Mouse (Mus musculus): ENCODE measurements around the gene Bcl2l12. TPM values are rescaled to one million over a fixed set of nuclear protein-coding genes. Genes with fewer than 3 reads are reported as not detected.

The Bcl2l12 gene
- total and polyA plus RNA-seq, 2 experiments from 2014 or later: 22.0 to 25.5 TPM

DNA sequence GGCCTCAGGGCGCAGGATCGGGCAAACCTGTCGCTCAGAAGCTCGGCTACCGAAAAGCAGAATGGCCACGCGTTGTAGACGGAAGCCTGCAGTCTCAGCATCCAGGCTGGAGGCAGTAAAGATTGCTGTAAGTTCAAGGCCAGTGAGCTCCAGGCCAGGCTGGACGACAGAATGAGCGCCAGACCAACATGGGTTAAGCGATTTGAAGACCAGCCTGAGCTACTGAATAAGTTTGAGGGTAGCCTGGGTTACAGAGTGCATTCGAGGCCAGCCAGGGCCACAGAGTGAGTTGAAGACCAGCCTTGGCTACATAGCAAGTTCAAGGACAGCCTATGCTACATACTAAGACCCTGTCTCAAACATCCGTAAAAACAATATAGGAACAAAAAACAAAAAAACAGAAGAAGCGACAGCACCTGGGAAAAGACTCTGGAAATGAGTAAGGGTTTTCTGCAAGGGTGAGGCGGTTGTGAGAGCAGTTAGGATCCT, 528 bp downstream of the Bcl2l12 start:
- peaks cover 49% of the 10 kb centered on the region for H3K36me3 ChIP-seq (replicated peaks; ENCODE audit: control insufficient read depth, insufficient read depth, low read length)
- no peak for ATAC-seq (ENCODE audit: insufficient read depth, low read depth)
- TF ChIP-seq EP300 (IDR thresholded peaks at IDR 0.05; ENCODE audit: low read depth) (no peak), CTCF (IDR thresholded peaks at IDR 0.05; ENCODE audit: low read depth) (no peak)

GRCm38 (mm10) chr7:44997231-44997939, 1.1 kb downstream of the Bcl2l12 start, which contains the start of gene Irf3:
Gene Irf3 (plus strand): TSS chr7:44997648.
- ATAC-seq (ENCODE audit: insufficient read depth, low read depth): peak; percentile 93
- Histone ChIP-seq H3K4me1 (ENCODE audit: control insufficient read depth, insufficient read depth) (peaks cover 17% of the 10 kb centered on the region), H3K9me3 (replicated peaks; ENCODE audit: control insufficient read depth, low read length) (no peaks in the 10 kb centered on the region), H3K4me2 (ENCODE audit: low read depth, low read length) (peak within 1 kb of the TSS; percentile 82), H3K27me3 (ENCODE audit: control insufficient read depth, insufficient read depth, low read length) (no peaks in the 10 kb centered on the region), H3K36me3 (replicated peaks; ENCODE audit: control insufficient read depth, insufficient read depth, low read length) (peaks cover 49% of the 10 kb centered on the region), H3K9ac (replicated peaks; ENCODE audit: low read depth, low read length) (peak within 1 kb of the TSS; percentile 78), H3K4me3 (ENCODE audit: low read depth, low read length) (peak within 1 kb of the TSS; percentile 75), H3K27ac (ENCODE audit: low read depth) (peak within 1 kb of the TSS; percentile 83)
- TF ChIP-seq CTCF (IDR thresholded peaks at IDR 0.05; ENCODE audit: low read depth) (no peak), EP300 (IDR thresholded peaks at IDR 0.05; ENCODE audit: low read depth) (no peak)
- under 1% methylated on average over 43 of the region's 43 CpGs for WGBS
- DNase-seq (ENCODE audit: low spot score): peak; percentile 97

More for the DNA sequence above, 528 bp downstream of the Bcl2l12 start:
- Histone ChIP-seq H3K27ac (ENCODE audit: low read depth) (peak overlapping the region; percentile 83), H3K9ac (replicated peaks; ENCODE audit: low read depth, low read length) (peak overlapping the region; percentile 78), H3K9me3 (replicated peaks; ENCODE audit: control insufficient read depth, low read length) (no peaks in the 10 kb centered on the region), H3K4me3 (ENCODE audit: low read depth, low read length) (peak overlapping the region; percentile 75), H3K27me3 (ENCODE audit: control insufficient read depth, insufficient read depth, low read length) (no peaks in the 10 kb centered on the region), H3K4me2 (ENCODE audit: low read depth, low read length) (peak overlapping the region; percentile 73), H3K4me1 (ENCODE audit: control insufficient read depth, insufficient read depth) (peaks cover 17% of the 10 kb centered on the region)
- DNase-seq (ENCODE audit: low spot score): no peak
- 2% methylated on average over 15 of the region's 15 CpGs for WGBS

GRCm38 (mm10) chr7:44996672-44997071, 1.8 kb downstream of the Bcl2l12 start:
- H3K4me2 ChIP-seq (ENCODE audit: low read depth, low read length): peak overlapping the region; percentile 82
- no peak for ATAC-seq (ENCODE audit: insufficient read depth, low read depth)
- H3K36me3 ChIP-seq (replicated peaks; ENCODE audit: control insufficient read depth, insufficient read depth, low read length): peaks cover 49% of the 10 kb centered on the region
- TF ChIP-seq EP300 (IDR thresholded peaks at IDR 0.05; ENCODE audit: low read depth) (no peak), CTCF (IDR thresholded peaks at IDR 0.05; ENCODE audit: low read depth) (no peak)
- no peaks in the 10 kb centered on the region for H3K27me3 ChIP-seq (ENCODE audit: control insufficient read depth, insufficient read depth, low read length)
- peak overlapping the region; percentile 75 for H3K4me3 ChIP-seq (ENCODE audit: low read depth, low read length)
- H3K4me1 ChIP-seq (ENCODE audit: control insufficient read depth, insufficient read depth): peaks cover 17% of the 10 kb centered on the region
- peak overlapping the region; percentile 78 for H3K9ac ChIP-seq (replicated peaks; ENCODE audit: low read depth, low read length)
- DNase-seq (ENCODE audit: low spot score): no peak
- WGBS: 15% methylated on average over 10 of the region's 10 CpGs
- no peaks in the 10 kb centered on the region for H3K9me3 ChIP-seq (replicated peaks; ENCODE audit: control insufficient read depth, low read length)
- H3K27ac ChIP-seq (ENCODE audit: low read depth): peak overlapping the region; percentile 83; the same call in 1 of the 2 replicates

- H3K27me3 ChIP-seq (ENCODE audit: control insufficient read depth, insufficient read depth, low read length): no peaks in the 10 kb centered on the region
- H3K4me2 ChIP-seq (ENCODE audit: low read depth, low read length): peak overlapping the region; percentile 88
- H3K4me1 ChIP-seq (ENCODE audit: control insufficient read depth, insufficient read depth): peaks cover 18% of the 10 kb centered on the region; the same call in 1 of the 2 replicates
- ATAC-seq (ENCODE audit: insufficient read depth, low read depth) (peak; percentile 15), DNase-seq (ENCODE audit: low spot score) (peak; percentile 71)
- peak overlapping the region; percentile 71 for H3K9ac ChIP-seq (replicated peaks; ENCODE audit: low read depth, low read length)
- H3K36me3 ChIP-seq (replicated peaks; ENCODE audit: control insufficient read depth, insufficient read depth, low read length): peaks cover 20% of the 10 kb centered on the region
- no peak for TF ChIP-seq EP300 (IDR thresholded peaks at IDR 0.05; ENCODE audit: low read depth)
- peak overlapping the region; percentile 91 for H3K27ac ChIP-seq (ENCODE audit: low read depth)
- peak overlapping the region; percentile 61 for H3K4me3 ChIP-seq (ENCODE audit: low read depth, low read length)
- under 1% methylated on average over 29 of the region's 29 CpGs for WGBS
- H3K9me3 ChIP-seq (replicated peaks; ENCODE audit: control insufficient read depth, low read length): no peaks in the 10 kb centered on the region
Measured at GRCm38 (mm10) chr7:44986879-44987718, 11.4 kb downstream of the Bcl2l12 start.

DNA sequence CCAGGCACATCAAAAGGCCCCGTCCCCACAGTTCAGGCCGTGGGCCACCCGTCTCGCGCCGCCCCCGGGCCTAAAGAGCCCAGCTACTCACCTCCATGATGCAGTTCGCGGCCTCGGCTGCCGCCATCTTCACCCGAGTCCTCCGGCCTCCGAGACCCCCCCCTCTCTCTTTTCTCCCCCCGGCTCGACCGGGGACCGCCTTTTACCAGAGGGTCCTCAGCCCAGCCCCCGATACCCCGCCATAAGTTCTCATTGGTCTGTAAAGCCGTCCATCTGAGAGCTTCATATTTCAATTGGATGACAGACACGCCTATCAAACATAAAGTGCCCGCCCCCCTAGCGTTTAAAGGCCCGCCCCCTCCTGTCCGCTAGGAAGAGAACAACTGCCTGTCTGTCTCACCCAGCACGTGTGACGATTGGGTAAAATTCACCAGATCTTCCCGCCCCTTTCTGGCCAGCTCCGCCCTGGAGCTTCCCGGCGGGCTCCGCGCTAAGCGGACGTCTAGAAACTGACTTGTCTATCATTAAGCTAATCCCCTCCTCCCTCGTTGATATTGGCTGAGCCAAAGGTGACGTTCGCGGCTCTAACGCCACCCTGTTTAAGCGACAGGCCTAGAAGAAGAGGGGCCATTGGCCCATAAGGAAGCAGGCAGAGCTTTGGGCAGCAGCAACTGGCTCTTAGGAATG, 12.2 kb downstream of the Bcl2l12 start, which contains the start of gene Prmt1:
TSS of gene Prmt1 (minus strand) at position 377 of the 687 bp plus-strand sequence.
- Histone ChIP-seq H3K36me3 (replicated peaks; ENCODE audit: control insufficient read depth, insufficient read depth, low read length) (peaks cover 20% of the 10 kb centered on the region), H3K9ac (replicated peaks; ENCODE audit: low read depth, low read length) (peak within 1 kb of the TSS; percentile 91), H3K9me3 (replicated peaks; ENCODE audit: control insufficient read depth, low read length) (no peaks in the 10 kb centered on the region), H3K4me3 (ENCODE audit: low read depth, low read length) (peak within 1 kb of the TSS; percentile 89), H3K4me1 (ENCODE audit: control insufficient read depth, insufficient read depth) (peaks cover 18% of the 10 kb centered on the region; the same call in 1 of the 2 replicates), H3K27me3 (ENCODE audit: control insufficient read depth, insufficient read depth, low read length) (no peaks in the 10 kb centered on the region), H3K4me2 (ENCODE audit: low read depth, low read length) (peak within 1 kb of the TSS; percentile 96), H3K27ac (ENCODE audit: low read depth) (peak within 1 kb of the TSS; percentile 96)
- DNase-seq (ENCODE audit: low spot score) (peak; percentile 100), ATAC-seq (ENCODE audit: insufficient read depth, low read depth) (peak; percentile 93)
- no peak for TF ChIP-seq CTCF (IDR thresholded peaks at IDR 0.05; ENCODE audit: low read depth)
- TF ChIP-seq EP300 (IDR thresholded peaks at IDR 0.05; ENCODE audit: low read depth): peak; percentile 86
- WGBS: under 1% methylated on average over 42 of the region's 42 CpGs

Measured in heart, postnatal 0 days (tissue).